Mouse (Mus musculus): ENCODE measurements at regions not wholly inside any gene's neighbourhood (a gene's known extent, or its start where the extent isn't known, plus 50 kb on each side); places are given as distances from the start of the nearest gene placed in this dataset.

- in situ Hi-C loops (cut with MseI, MboI): no loop called here
Measured at GRCm38 (mm10) chr12:50118346-50118745, 530.6 kb downstream of the Prkd1 start.

DNA sequence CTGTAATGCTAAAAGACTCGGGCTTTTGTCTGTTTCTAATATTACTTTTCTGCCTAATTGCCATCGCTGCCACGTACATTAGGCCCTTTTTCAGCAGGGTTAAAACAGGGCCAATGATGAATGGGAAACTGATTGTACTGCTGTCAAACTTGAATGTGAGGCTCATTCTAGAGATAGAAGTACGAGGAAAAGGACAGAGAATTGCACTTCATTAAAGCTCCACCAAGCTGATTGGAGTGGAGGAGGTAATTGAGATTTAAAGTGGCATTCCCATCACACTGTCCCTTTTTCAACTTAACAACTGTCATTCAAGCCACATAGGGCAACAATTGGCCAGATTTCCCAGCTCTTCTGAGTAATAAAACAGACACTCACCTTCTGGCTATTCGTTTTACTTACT, 526.8 kb downstream of the Prkd1 start:
- in situ Hi-C loops (cut with MseI, MboI): no loop called here

DNA sequence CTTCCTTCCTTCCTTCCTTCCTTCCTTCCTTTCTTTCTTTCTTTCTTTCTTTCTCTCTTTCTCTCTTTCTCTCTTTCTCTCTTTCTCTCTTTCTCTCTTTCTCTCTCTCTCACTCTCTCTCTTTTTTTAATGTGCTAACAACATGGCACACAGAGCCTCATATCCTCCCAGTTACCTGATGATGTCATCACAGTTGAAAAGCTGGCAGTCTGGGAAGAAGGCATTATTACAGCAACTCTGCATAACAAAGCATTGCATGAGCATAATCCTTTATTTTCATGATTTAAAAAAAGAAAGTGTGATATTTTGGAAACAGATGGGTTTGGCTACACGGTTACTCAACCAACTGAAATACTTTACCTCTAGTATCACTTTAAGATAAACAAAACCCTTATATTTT, 525.9 kb downstream of the Prkd1 start:
- in situ Hi-C loops (cut with MseI, MboI): no loop called here

DNA sequence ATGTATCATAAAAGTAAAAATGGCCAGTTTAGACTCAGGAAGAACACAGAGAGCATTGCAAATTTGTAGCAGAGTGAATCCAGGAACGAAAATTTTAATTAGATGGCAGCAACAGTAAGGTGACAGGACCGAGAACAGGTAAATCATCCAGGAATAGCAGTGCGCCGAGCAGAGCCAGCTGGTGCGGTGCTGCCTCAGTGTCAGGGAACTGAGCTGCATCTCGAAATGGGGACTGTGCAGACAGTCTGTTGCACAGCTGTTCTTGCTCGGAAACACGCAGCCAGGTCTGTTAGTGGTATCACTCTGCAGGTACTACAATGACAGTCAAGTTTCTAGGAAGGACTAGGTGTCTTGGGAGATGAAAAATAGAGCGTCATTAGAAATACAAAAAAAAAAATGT, 490.8 kb downstream of the Prkd1 start:
- in situ Hi-C loops (cut with MseI, MboI): no loop called here

- in situ Hi-C loops (cut with MseI, MboI): no loop called here
Measured at GRCm38 (mm10) chr12:50187332-50187731, 461.6 kb downstream of the Prkd1 start.

DNA sequence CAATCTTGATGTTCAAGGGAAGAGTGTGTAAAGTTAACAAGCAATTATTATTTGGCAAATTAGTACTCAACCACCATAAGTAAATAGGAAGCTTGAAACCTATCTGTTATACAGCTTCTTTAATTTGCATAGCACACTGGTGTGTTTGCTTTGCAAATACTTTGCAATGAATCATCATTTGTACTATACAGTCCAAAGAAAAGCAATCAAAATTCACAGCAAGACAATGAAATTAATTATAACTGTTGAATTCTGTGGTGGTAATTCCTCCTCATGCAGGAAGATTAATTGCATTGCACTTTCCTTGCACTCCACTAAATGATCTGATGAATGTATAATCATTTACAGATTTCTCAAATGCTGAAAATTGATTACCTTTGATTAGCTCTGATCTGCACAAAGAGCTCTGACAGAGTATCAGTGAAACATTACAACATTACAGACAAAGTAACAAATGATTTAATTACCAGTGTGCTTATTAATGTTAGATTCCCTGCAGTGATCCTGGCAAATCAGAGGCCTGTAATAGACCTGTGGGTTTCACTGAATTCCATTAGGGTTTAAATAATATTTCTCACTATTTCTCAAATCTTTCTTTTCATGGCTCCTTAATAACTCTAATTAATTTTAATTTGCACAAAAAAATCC, 457.9 kb downstream of the Prkd1 start:
- in situ Hi-C loops (cut with MseI, MboI): no loop called here

DNA sequence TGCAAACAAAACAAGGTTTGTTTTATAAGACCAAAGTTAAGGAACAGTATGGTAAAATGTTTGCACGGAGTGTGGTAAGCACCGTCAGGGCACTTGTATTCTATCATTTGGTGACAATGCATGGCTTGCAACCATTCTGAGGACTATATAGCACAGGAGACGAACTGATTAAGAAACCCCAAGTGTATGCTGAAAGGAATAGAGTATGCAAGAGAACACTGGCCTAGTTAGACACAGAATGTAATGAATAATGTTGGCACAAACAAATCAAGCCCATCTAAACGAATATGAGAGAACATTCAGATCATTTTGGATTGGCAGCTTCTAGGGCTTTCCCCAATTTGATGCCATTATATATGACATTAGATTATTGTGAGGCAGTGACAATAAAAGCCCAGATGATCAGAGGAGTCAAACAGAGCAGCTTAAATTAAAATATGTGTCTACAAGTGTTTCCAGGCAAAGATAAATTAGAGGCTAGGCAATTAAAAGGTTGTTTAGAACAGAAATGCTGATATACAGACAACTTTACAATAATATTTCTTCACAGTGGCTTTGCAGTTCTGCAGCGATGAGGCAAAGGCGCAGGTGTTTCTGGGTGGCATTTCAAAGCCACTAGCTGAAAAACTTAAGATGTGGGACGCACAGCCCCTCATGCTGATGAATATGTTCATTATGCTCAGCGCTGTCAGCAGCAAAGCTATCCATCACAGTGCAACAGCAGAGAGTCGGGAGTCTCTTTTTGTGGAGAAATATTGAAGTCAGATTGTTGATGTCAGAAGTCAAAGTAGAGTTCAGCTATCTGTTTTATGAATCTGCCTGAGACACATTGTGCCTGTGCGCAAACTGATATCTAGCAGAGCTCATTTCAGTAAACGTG, 456.9 kb downstream of the Prkd1 start:
- in situ Hi-C loops (cut with MseI, MboI): no loop called here

GRCm38 (mm10) chr12:50193501-50193900, 455.4 kb downstream of the Prkd1 start:
- in situ Hi-C loops (cut with MseI, MboI): no loop called here

DNA sequence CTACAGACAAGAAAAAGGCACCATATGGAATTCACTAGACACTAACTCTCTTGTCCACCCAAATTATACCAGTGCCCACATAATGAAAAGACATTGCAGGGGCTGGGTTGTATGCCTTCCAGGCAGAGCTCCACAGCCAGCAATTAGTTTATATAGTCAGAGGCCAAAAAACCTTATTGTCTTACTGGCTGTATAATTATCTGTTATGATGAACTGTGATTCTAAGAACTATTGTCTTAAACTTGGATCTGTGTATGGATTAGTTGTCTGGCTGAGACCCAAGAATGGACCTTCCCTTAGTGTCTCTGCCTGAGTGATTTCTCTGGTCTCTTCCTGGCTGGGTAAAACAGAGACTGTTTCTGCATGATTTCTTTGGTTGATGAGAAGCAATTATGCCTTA, 454.2 kb downstream of the Prkd1 start:
- in situ Hi-C loops (cut with MseI, MboI): no loop called here

- in situ Hi-C loops (cut with MseI, MboI): no loop called here
Measured at GRCm38 (mm10) chr12:50196339-50196738, 452.6 kb downstream of the Prkd1 start.

- in situ Hi-C loops (cut with MseI, MboI): no loop called here
Measured at GRCm38 (mm10) chr12:50241139-50241538, 407.8 kb downstream of the Prkd1 start.

- in situ Hi-C loops (cut with MseI, MboI): no loop called here
Measured at GRCm38 (mm10) chr12:50258901-50259300, 390.0 kb downstream of the Prkd1 start.

- in situ Hi-C loops (cut with MseI, MboI): no loop called here
Measured at GRCm38 (mm10) chr12:50261072-50261471, 387.8 kb downstream of the Prkd1 start.

- in situ Hi-C loops (cut with MseI, MboI): no loop called here
Measured at GRCm38 (mm10) chr12:50273239-50273880, 375.5 kb downstream of the Prkd1 start.

DNA sequence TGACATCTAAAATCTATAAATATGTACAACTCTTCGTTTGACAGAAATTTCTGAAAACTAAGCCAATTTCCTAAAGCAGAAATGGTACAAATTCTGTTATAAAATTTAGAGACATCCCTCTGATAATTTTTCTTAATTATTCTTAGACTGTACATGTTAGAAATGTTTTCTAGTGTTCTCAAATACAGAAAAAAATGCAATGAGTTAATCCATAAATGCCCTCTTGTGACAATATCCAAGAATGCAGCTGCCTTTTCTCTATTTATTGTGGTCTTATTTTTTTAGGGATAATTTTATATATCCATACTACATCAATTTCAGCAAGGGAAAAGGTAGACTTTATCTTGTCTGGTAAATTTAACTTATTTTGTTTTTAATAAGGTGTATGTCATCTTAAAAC, 367.3 kb downstream of the Prkd1 start:
- in situ Hi-C loops (cut with MseI, MboI): no loop called here

Data from mouse trophoblast stem cell (cell line).